Mouse (Mus musculus) neural tube, embryonic 14.5 days (tissue): ENCODE measurements around the gene E130114P18Rik. TPM values are rescaled to one million over a fixed set of nuclear protein-coding genes. Genes with fewer than 3 reads are reported as not detected.
A peak's percentile ranks its signal among the peaks of the same experiment; 100 is the strongest.

Experiments
- ATAC-seq: fragments of 200-750 bp; cut with Nextera tagmentation; 2 replicates; pipeline ENCODE4 v1.8.0; 2017; ENCODE audit warnings: low read depth, mild to moderate bottlenecking, moderate TSS enrichment, moderate library complexity
- H3K27ac ChIP-seq: fragments of 300-500 bp; sonication (generic); 2 replicates; pipeline ENCODE4 v1.5.1; 2014; ENCODE audit warnings: low read depth, mild to moderate bottlenecking, control low read depth, low read length, moderate library complexity, mixed read lengths
- H3K27me3 ChIP-seq: fragments of 300-500 bp; sonication (generic); 2 replicates; pipeline ENCODE4 v1.6.1; 2014; ENCODE audit warnings: low read length; ENCODE audit not compliant: control insufficient read depth, insufficient read depth
- H3K36me3 ChIP-seq: fragments of 300-500 bp; sonication (generic); 2 replicates; pipeline ENCODE4 v1.6.1; 2014; ENCODE audit warnings: low read length, mixed read lengths; ENCODE audit not compliant: control insufficient read depth, insufficient read depth
- H3K4me1 ChIP-seq: fragments of 300-500 bp; sonication (generic); 2 replicates; pipeline ENCODE4 v1.6.1; 2014; ENCODE audit warnings: low read length; ENCODE audit not compliant: control insufficient read depth, insufficient read depth
- H3K4me2 ChIP-seq: fragments of 300-500 bp; sonication (generic); 2 replicates; pipeline ENCODE4 v1.6.1; 2014; ENCODE audit warnings: mild to moderate bottlenecking, low read depth, low read length, control low read depth
- H3K4me3 ChIP-seq: fragments of 300-500 bp; sonication (generic); 2 replicates; pipeline ENCODE4 v1.5.1; 2014; ENCODE audit warnings: low read depth, low read length, control low read depth, mixed read lengths
- H3K9ac ChIP-seq: fragments of 300-500 bp; sonication (generic); replicated peaks from 2 replicates; pipeline ENCODE4 v1.6.1; 2014; ENCODE audit warnings: low read depth, mild to moderate bottlenecking, control low read depth, low read length, mixed read lengths
- H3K9me3 ChIP-seq: fragments of 300-500 bp; sonication (generic); 2 replicates; pipeline ENCODE4 v1.6.1; 2016; ENCODE audit warnings: low read length; ENCODE audit not compliant: control insufficient read depth
- WGBS: fragments of 180-500 bp; shearing (Covaris S2); extraction: QIAGEN DNeasy Blood & Tissue Kit; methylation state at CpG from one replicate; pipeline ENCODE4 v1.1.7; 2014; 5-methylcytosine and 5-hydroxymethylcytosine counted together
- polyA plus RNA-seq: library from polyadenylated mRNA; unstranded; fragments of >200 nt; fragmentation: Nextera tagmentation; extraction: Ambion mirVana; gene quantifications from 2 replicates; pipeline ENCODE4 v1.2.1, GENCODE M21; 2014

E130114P18Rik gene
- polyA plus RNA-seq, 1 experiment from 2014 or later = 22.6 TPM

DNA sequence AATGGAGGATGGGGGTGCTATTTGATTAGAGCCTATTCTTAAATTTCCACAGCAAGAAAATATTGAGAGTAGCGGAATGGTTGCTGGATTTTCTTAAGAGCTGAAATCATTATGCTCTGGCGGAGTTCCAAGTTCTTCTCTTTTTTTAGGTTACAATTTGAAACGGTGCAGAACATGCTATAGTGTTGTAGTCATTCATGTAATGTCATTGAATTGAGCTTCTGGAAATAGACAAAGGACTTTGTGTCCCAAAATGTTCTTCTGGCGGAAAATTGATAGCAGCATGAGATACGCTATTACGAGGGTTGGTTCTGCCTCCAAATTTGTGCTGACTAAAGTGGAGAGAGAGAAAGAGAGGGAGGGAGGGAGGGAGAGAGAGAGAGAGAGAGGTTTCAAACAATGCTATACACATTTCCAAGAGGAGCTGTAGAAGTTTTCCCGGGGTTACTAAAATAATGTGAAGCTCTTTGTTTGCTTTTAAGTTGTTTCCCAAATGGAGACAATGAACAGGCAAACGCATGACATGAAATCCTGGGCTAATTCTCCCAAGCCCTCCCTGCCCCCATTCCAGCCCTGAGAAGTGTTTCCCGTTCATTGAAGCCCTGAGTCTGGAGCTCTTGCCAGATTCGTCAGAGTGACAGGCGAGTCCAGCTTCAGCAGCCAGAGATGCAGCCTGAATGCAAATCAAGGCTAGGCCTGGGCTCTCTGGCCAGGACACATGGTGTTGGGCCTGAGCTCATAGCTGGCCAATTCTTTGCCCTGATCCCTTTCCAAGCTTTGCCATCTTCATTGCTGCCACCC is 128.9 kb downstream of the E130114P18Rik start:
- Histone ChIP-seq H3K27ac (peak overlapping the region; percentile 70), H3K4me1 (peaks cover 6% of the 10 kb centered on the region; the same call in 1 of the 2 replicates), H3K4me2 (peak overlapping the region; percentile 26), H3K9ac (no peak overlapping the region), H3K36me3 (no peaks in the 10 kb centered on the region), H3K9me3 (no peaks in the 10 kb centered on the region), H3K27me3 (no peaks in the 10 kb centered on the region), H3K4me3 (no peak overlapping the region)
- peak; percentile 90 for ATAC-seq
- 8% methylated on average over 11 of the region's 11 CpGs for WGBS

DNA sequence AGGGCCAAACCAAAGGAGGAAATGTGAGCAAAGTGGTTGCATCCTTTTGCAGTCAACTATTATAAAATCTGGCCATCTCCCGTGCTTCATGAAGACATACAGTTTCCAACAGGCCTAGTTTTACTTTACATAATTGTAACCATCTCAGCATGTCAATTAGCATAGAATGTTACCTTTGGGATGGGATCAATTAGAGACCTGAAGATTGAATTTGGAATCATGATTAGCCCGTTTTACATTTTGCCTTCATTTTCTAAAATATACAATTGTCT is 129.5 kb downstream of the E130114P18Rik start:
- no peaks in the 10 kb centered on the region for H3K27me3 ChIP-seq
- H3K9ac ChIP-seq = no peak overlapping the region
- WGBS = 33% methylated on average over 2 of the region's 2 CpGs
- H3K4me2 ChIP-seq = no peak overlapping the region
- H3K9me3 ChIP-seq = no peaks in the 10 kb centered on the region
- no peak for ATAC-seq
- no peak overlapping the region for H3K4me3 ChIP-seq
- H3K27ac ChIP-seq = peak overlapping the region; percentile 58; the same call in 1 of the 2 replicates
- H3K36me3 ChIP-seq = no peaks in the 10 kb centered on the region
- H3K4me1 ChIP-seq = peaks cover 6% of the 10 kb centered on the region; the same call in 1 of the 2 replicates

DNA sequence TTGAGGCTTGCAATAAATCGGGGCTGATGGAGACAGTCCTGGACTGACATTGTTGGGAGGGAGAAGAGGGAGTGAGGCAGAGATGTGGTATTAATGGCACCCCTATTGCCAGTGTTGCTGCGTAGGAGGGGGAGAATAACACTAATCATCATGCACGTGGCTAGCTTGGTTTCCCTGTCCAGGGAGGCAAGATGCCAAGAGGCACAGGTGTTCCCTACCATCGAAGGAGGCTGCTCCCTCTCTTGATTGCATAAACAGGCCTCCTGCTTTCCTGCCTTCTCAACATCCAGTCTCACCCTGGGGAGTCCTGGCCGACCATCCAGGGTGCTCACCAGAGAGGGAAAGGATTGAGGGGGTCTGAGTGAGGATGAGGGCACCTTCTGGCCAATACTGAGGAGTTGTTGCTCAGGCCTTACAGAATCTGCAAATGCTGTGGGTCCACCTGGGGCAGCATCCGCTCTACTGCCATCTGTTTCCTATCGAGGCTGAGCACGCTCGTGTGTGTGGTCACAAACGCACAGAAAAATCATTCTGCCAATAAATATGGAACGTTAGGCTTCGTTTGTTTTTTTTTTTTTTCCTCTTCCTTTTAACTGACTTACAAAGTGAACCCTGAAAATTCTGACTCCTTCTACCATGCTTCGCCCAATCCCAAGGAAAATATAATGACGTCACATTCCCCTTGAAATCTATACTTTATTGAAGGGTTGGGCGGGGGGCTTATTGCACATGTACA is 130.0 kb downstream of the E130114P18Rik start:
- WGBS = 41% methylated on average over 15 of the region's 15 CpGs
- no peak overlapping the region for H3K9ac ChIP-seq

DNA sequence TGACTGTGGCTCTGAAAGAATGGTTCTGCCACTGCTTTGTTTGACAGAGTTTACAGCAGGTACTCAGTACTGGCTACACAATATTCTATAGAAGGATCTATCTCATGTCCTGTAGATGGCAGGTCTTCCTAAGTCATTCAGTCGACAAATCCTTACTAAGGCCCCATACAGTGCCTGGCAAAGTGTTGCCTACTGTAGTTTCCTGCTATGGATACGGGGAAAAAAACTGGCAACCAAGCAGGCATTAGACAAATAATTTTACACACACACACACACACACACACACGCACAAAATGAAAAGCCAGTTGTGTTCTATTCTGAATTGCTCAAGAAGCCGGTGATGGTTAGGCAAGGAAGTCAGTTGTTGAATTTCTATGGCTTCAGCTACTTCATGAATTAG is 130.6 kb downstream of the E130114P18Rik start:
- no peak overlapping the region for H3K4me3 ChIP-seq
- H3K36me3 ChIP-seq = no peaks in the 10 kb centered on the region
- H3K27me3 ChIP-seq = no peaks in the 10 kb centered on the region
- H3K27ac ChIP-seq = peak overlapping the region; percentile 58; the same call in 1 of the 2 replicates
- 64% methylated on average over 4 of the region's 4 CpGs for WGBS
- H3K4me2 ChIP-seq = no peak overlapping the region
- H3K9ac ChIP-seq = no peak overlapping the region
- H3K9me3 ChIP-seq = no peaks in the 10 kb centered on the region
- ATAC-seq = no peak; the same call in 1 of the 2 replicates
- H3K4me1 ChIP-seq = peaks cover 6% of the 10 kb centered on the region; the same call in 1 of the 2 replicates

More for the DNA sequence above, 130.0 kb downstream of the E130114P18Rik start:
- Histone ChIP-seq H3K27ac (peak overlapping the region; percentile 58; the same call in 1 of the 2 replicates), H3K4me3 (no peak overlapping the region), H3K4me1 (peaks cover 6% of the 10 kb centered on the region; the same call in 1 of the 2 replicates), H3K27me3 (no peaks in the 10 kb centered on the region), H3K9me3 (no peaks in the 10 kb centered on the region), H3K36me3 (no peaks in the 10 kb centered on the region), H3K4me2 (no peak overlapping the region)
- peak; percentile 80 for ATAC-seq

GRCm38 (mm10) chr4:97640385-97640784 is 137.5 kb downstream of the E130114P18Rik start:
- no peak overlapping the region for H3K4me3 ChIP-seq
- no peak overlapping the region for H3K27ac ChIP-seq
- ATAC-seq = no peak
- no peaks in the 10 kb centered on the region for H3K27me3 ChIP-seq
- H3K36me3 ChIP-seq = no peaks in the 10 kb centered on the region
- H3K9me3 ChIP-seq = no peaks in the 10 kb centered on the region
- 92% methylated on average over 3 of the region's 3 CpGs for WGBS
- H3K9ac ChIP-seq = no peak overlapping the region
- H3K4me2 ChIP-seq = no peak overlapping the region
- H3K4me1 ChIP-seq = no peaks in the 10 kb centered on the region

GRCm38 (mm10) chr4:97636569-97636968 is 141.3 kb downstream of the E130114P18Rik start:
- no peak for ATAC-seq

DNA sequence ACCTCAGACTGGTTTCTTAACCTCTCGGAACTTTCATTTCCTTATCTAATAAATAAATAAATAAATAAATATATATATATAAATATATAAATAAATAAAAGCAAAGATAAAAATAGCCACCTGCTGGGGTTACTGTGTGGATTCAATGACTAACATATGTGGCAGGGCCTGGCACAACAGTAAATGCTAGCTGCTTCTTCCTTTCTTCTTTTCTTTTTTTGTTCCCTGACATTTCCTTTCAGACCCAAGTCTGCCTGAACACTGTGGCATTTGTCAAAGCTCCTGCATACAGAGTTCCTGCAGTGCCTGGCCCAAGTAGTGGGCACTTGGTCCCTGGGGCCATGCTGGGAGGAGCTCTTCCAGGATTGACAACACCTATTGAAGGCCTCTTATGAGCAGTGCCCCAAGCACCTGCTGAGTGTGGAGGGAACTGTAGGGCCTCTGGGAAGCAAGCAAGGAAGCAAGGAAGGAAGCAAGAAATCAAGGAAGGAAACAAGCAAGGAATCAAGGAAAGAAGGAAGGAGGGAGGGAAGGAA is 142.1 kb downstream of the E130114P18Rik start:
- no peaks in the 10 kb centered on the region for H3K36me3 ChIP-seq
- no peaks in the 10 kb centered on the region for H3K27me3 ChIP-seq
- no peak overlapping the region for H3K9ac ChIP-seq
- H3K27ac ChIP-seq = peak overlapping the region; percentile 23; the same call in 1 of the 2 replicates
- no peaks in the 10 kb centered on the region for H3K4me1 ChIP-seq
- H3K4me2 ChIP-seq = no peak overlapping the region
- H3K4me3 ChIP-seq = no peak overlapping the region
- WGBS = 33% methylated on average over 1 of the region's 1 CpGs
- no peaks in the 10 kb centered on the region for H3K9me3 ChIP-seq
- ATAC-seq = peak; percentile 28; the same call in 1 of the 2 replicates

More at GRCm38 (mm10) chr4:97636569-97636968, 141.3 kb downstream of the E130114P18Rik start:
- Histone ChIP-seq H3K4me1 (no peaks in the 10 kb centered on the region), H3K36me3 (no peaks in the 10 kb centered on the region), H3K9ac (no peak overlapping the region), H3K4me2 (no peak overlapping the region), H3K27me3 (no peaks in the 10 kb centered on the region), H3K9me3 (no peaks in the 10 kb centered on the region), H3K27ac (no peak overlapping the region), H3K4me3 (no peak overlapping the region)
- 87% methylated on average over 1 of the region's 1 CpGs for WGBS

DNA sequence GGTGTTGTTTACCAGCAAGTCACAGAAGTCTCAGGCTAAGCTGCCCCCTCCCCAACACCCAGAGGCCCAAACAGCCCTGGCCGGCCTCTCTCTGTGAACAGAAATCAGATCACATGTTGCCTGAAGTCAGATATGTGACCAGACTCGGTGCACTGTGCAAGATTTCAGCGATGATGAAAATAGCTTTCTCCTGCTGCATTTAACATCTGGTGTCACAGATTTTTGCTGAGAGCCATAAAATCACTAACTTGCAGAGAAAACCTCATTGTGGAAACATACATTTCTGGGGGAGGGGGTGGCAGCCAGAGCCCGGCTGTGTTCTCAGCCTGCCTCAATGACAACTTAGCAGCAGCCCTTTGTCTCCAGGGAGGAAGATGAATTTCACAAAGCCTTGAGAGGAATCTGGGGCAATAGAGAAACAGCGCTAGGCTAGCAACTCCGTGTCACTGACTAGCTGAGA is 142.6 kb downstream of the E130114P18Rik start:
- 13% methylated on average over 6 of the region's 6 CpGs for WGBS
- peak; percentile 69 for ATAC-seq
- no peaks in the 10 kb centered on the region for H3K4me1 ChIP-seq
- no peak overlapping the region for H3K4me3 ChIP-seq
- H3K4me2 ChIP-seq = no peak overlapping the region
- no peak overlapping the region for H3K27ac ChIP-seq
- no peaks in the 10 kb centered on the region for H3K27me3 ChIP-seq
- H3K9ac ChIP-seq = no peak overlapping the region
- H3K36me3 ChIP-seq = no peaks in the 10 kb centered on the region
- H3K9me3 ChIP-seq = no peaks in the 10 kb centered on the region
